ENCODE assay signal across 21 mouse cellular contexts in genomic region chr4:85210953-85211352, GRCm38 (mm10). TPM values are rescaled to one million over a fixed set of nuclear protein-coding genes. Genes with fewer than 3 reads are reported as not detected.
A peak's percentile ranks its signal among the peaks of the same experiment; 100 is the strongest.
DNase-seq lines count a peak whose midpoint lies in the region; ATAC-seq lines count a peak whose summit lies in the region.
"Had no signal": no experiment of that assay in that cellular context is flagged by ENCODE, and none has a peak within 500 bp of the region (broad histone marks: within the 10 kb centered on the region; RNA-seq: fewer than 3 reads in every experiment).

No protein-coding gene starts in this region.

- 83% methylated on average over 3 of the region's 3 CpGs for WGBS in midbrain, embryonic 13.5 days

- no peaks in the 10 kb centered on the region for H3K9me3 ChIP-seq in midbrain, embryonic 13.5 days
- H3K9me3 ChIP-seq: embryonic facial prominence, embryonic 10.5 days; embryonic facial prominence, embryonic 12.5 days; forebrain, embryonic 13.5 days; forebrain, embryonic 15.5 days had no signal

- no peak overlapping the region for H3K9ac ChIP-seq in midbrain, embryonic 13.5 days (replicated peaks)
- H3K9ac ChIP-seq: embryonic facial prominence, embryonic 12.5 days; forebrain, embryonic 13.5 days; forebrain, embryonic 15.5 days; forebrain, postnatal 0 days had no signal

- no peaks in the 10 kb centered on the region for H3K36me3 ChIP-seq in midbrain, embryonic 13.5 days
- H3K36me3 ChIP-seq: embryonic facial prominence, embryonic 10.5 days; embryonic facial prominence, embryonic 12.5 days; forebrain, embryonic 15.5 days; G1E had no signal

- peaks cover 3% of the 10 kb centered on the region for H3K4me1 ChIP-seq in midbrain, embryonic 13.5 days (replicated peaks)
- H3K4me1 ChIP-seq: embryonic facial prominence, embryonic 12.5 days; forebrain, embryonic 13.5 days had no signal

- DNase-seq in cerebellum, adult 18-20 months = peak; percentile 19 to 21
- no peak for DNase-seq in cerebellum, postnatal 14 days
- peak; percentile 25 for DNase-seq in cerebellum, adult 8-10 months
- DNase-seq in cerebellum, adult 11 months = no peak
- DNase-seq in brain, adult 2 months (ENCODE audit: low read depth, low spot score) = peak; percentile 62
- peak; percentile 71 for DNase-seq in cerebellum, adult 9-10 months
- no peak for DNase-seq in adrenal gland, postnatal 4 days (ENCODE audit: low spot score in 2 of 2)
- DNase-seq: adrenal gland, adult 8-10 months; adrenal gland, postnatal 14 days; adrenal gland, postnatal 36 days; forebrain, postnatal 0 days had no signal

- ATAC-seq in midbrain, embryonic 13.5 days = no peak
- ATAC-seq: activated CD4-positive, CD25-positive, alpha-beta regulatory T cell, adult 4 months; CD4-positive, CD25-positive, alpha-beta regulatory T cell, adult 4 months; forebrain, embryonic 13.5 days; forebrain, embryonic 15.5 days; forebrain, postnatal 0 days; Patski had no signal

- H3K27ac ChIP-seq in midbrain, embryonic 13.5 days = no peak overlapping the region
- H3K27ac ChIP-seq: embryonic facial prominence, embryonic 10.5 days; embryonic facial prominence, embryonic 12.5 days; forebrain, embryonic 13.5 days; forebrain, embryonic 15.5 days had no signal

- H3K27me3 ChIP-seq in midbrain, embryonic 13.5 days = peaks cover 10% of the 10 kb centered on the region; the same call in 1 of the 2 replicates
- H3K27me3 ChIP-seq: CH12.LX; forebrain, embryonic 15.5 days had no signal

- H3K4me2 ChIP-seq in midbrain, embryonic 13.5 days (replicated peaks) = no peak overlapping the region
- H3K4me2 ChIP-seq: embryonic facial prominence, embryonic 12.5 days; forebrain, embryonic 13.5 days; forebrain, embryonic 15.5 days had no signal

- no peak overlapping the region for H3K4me3 ChIP-seq in midbrain, embryonic 13.5 days (replicated peaks)
- H3K4me3 ChIP-seq: embryonic facial prominence, embryonic 10.5 days; embryonic facial prominence, embryonic 12.5 days; forebrain, embryonic 13.5 days; forebrain, embryonic 15.5 days had no signal

RNA-seq across cellular contexts. Expression of gene Sh3gl2, which starts 6.0 kb away (rescaled TPM):
- 10 to 100 TPM; 13.0 to 16.5 TPM for total RNA-seq in adrenal gland, postnatal 4 days (2021)
- 33.7 and 36.0 TPM in 2 replicates for polyA plus RNA-seq in midbrain, embryonic 13.5 days (2015; fragmentation: Nextera tagmentation; extraction: Ambion mirVana)
- total RNA-seq: CH12.LX had no signal
- polyA plus RNA-seq: activated CD4-positive, CD25-positive, alpha-beta regulatory T cell, adult 4 months; CD4-positive, CD25-positive, alpha-beta regulatory T cell, adult 4 months; G1E had no signal

Comparison
In these comparisons a context has a peak if more than half of its experiments do, and no peak if none do; other contexts are left out.
1. DNase-seq: peak in cerebellum, adult 18-20 months (2 of 2), cerebellum, adult 8-10 months (single experiment), brain, adult 2 months (single experiment) and cerebellum, adult 9-10 months (single experiment); none in cerebellum, postnatal 14 days (0 of 2), cerebellum, adult 11 months (single experiment) and adrenal gland, postnatal 4 days (0 of 2).